In the genomic region with DNA sequence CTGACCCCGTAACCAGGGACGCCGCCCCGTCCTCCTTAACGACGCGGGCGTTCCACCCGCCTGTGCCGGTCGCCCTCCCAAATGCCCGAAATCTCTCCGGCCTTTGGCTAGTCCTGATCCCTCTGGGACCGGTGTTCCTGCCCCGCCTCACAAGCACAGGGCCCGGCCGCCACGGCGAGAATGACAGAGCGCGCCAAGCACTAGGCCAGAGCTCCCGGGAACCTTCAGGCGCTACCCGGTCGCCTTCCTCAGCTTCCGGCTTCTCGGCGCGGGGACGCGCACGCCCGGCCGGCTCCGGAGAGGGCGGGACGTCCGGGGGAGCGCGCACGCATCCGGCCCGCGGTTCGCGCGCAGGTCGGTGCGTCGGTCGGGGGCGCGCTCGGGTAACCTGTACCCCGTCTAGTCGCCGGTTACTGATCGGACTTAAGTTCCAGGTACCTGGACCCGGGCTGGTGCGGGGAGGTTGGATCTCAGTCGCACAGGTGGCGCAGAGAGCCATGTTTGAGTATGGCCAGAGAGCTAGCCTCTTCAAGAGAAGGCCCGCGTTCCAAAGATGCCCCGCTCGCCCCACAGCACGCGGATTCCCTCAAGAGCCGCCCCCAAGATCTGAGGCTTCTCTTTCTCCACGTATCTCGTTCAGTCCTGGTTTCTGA, we compare ENCODE assay signal across 8 mouse cellular contexts. TPM values are rescaled to one million over a fixed set of nuclear protein-coding genes. Genes with fewer than 3 reads are reported as not detected.
A peak's percentile ranks its signal among the peaks of the same experiment; 100 is the strongest.
DNase-seq lines count a peak whose midpoint lies in the region; ATAC-seq and TF ChIP-seq lines count a peak whose summit lies in the region.

Gene Babam2, plus strand, starts transcription at position 41 of the 653 bp plus-strand sequence.

- no peaks in the 10 kb centered on the region for H3K27me3 ChIP-seq in CH12.LX (replicated peaks)
- H3K27me3 ChIP-seq in forebrain, embryonic 12.5 days: no peaks in the 10 kb centered on the region
- H3K27me3 ChIP-seq in heart, postnatal 0 days (ENCODE audit: control insufficient read depth, insufficient read depth, low read length): no peaks in the 10 kb centered on the region
- no peaks in the 10 kb centered on the region for H3K27me3 ChIP-seq in liver, embryonic 16.5 days (ENCODE audit: control insufficient read depth, insufficient read depth, low read depth, low read length)
- H3K27me3 ChIP-seq in neural tube, embryonic 13.5 days: no peaks in the 10 kb centered on the region
- no peaks in the 10 kb centered on the region for H3K27me3 ChIP-seq in testis, adult 2 months (ENCODE audit: control insufficient read depth, insufficient read depth, low read length)

- no peaks in the 10 kb centered on the region for H3K79me2 ChIP-seq in CH12.LX (replicated peaks; ENCODE audit: control insufficient read depth, extremely low read depth, insufficient read depth, poor library complexity, severe bottlenecking)

- no peaks in the 10 kb centered on the region for H3K9me3 ChIP-seq in CH12.LX (replicated peaks; ENCODE audit: low read length)
- H3K9me3 ChIP-seq in forebrain, embryonic 12.5 days: no peaks in the 10 kb centered on the region
- H3K9me3 ChIP-seq in heart, postnatal 0 days (replicated peaks; ENCODE audit: control insufficient read depth, low read length): no peaks in the 10 kb centered on the region
- H3K9me3 ChIP-seq in liver, embryonic 16.5 days (replicated peaks; ENCODE audit: control insufficient read depth, low read length): no peaks in the 10 kb centered on the region
- H3K9me3 ChIP-seq in neural tube, embryonic 13.5 days: no peaks in the 10 kb centered on the region

- no peak; the same call in 1 of the 2 replicates for TF ChIP-seq RAD21 in CH12.LX (IDR thresholded peaks at IDR 0.05; ENCODE audit: low read depth, low read length)

- H3K4me2 ChIP-seq in CH12.LX (ENCODE audit: insufficient read depth, low read depth, poor library complexity, severe bottlenecking): peak within 1 kb of the TSS; percentile 53
- H3K4me2 ChIP-seq in forebrain, embryonic 12.5 days: peak within 1 kb of the TSS; percentile 84
- H3K4me2 ChIP-seq in heart, postnatal 0 days (ENCODE audit: low read depth, low read length): peak within 1 kb of the TSS; percentile 83
- peak within 1 kb of the TSS; percentile 81 for H3K4me2 ChIP-seq in liver, embryonic 16.5 days (ENCODE audit: low read depth, low read length)
- H3K4me2 ChIP-seq in neural tube, embryonic 13.5 days: peak within 1 kb of the TSS; percentile 83

- TF ChIP-seq CTCF in CH12.LX (conservative IDR thresholded peaks at IDR 0.05 in 1 of 2, IDR thresholded peaks at IDR 0.05 in 1 of 2; ENCODE audit: low read depth in 2 of 2, low read length in 2 of 2): no peak; a peak in 1 of 4 replicates
- TF ChIP-seq CTCF in heart, postnatal 0 days (IDR thresholded peaks at IDR 0.05; ENCODE audit: low read depth): no peak
- TF ChIP-seq CTCF in testis, adult 2 months (IDR thresholded peaks at IDR 0.05; ENCODE audit: control insufficient read depth, insufficient read depth, insufficient replicate concordance, low read depth, low read length): no peak

- peak within 1 kb of the TSS; percentile 61 to 82 (median 73) for H3K4me3 ChIP-seq in CH12.LX (replicated peaks in 1 of 3; ENCODE audit: low read depth in 2 of 3, low read length in 2 of 3, poor library complexity in 1 of 3)
- H3K4me3 ChIP-seq in forebrain, embryonic 12.5 days (replicated peaks): peak within 1 kb of the TSS; percentile 82
- peak within 1 kb of the TSS; percentile 78 for H3K4me3 ChIP-seq in heart, postnatal 0 days (ENCODE audit: low read depth, low read length)
- H3K4me3 ChIP-seq in liver, embryonic 16.5 days (ENCODE audit: low read depth, low read length): peak within 1 kb of the TSS; percentile 75
- H3K4me3 ChIP-seq in neural tube, embryonic 13.5 days: peak within 1 kb of the TSS; percentile 80
- H3K4me3 ChIP-seq in testis, adult 2 months (ENCODE audit: control insufficient read depth, low read depth, low read length): peak within 1 kb of the TSS; percentile 96

- peak within 1 kb of the TSS; percentile 53 for H3K27ac ChIP-seq in CH12.LX (ENCODE audit: insufficient read depth, low read depth)
- peak within 1 kb of the TSS; percentile 86 for H3K27ac ChIP-seq in forebrain, embryonic 12.5 days
- H3K27ac ChIP-seq in heart, postnatal 0 days (ENCODE audit: low read depth): peak within 1 kb of the TSS; percentile 92
- H3K27ac ChIP-seq in liver, embryonic 16.5 days (ENCODE audit: low read length): peak within 1 kb of the TSS; percentile 95
- peak within 1 kb of the TSS; percentile 95 for H3K27ac ChIP-seq in neural tube, embryonic 13.5 days (replicated peaks)
- H3K27ac ChIP-seq in testis, adult 2 months (ENCODE audit: control insufficient read depth, insufficient read depth, low read depth, low read length): peak within 1 kb of the TSS; percentile 96

- dilution Hi-C loops in CH12.LX (cut with MboI; ENCODE audit: extremely low pct_ligation_motif_present, extremely low pct_unique_long_range_greater_than_20kb, low sequenced_read_pairs): no loop called here

- peak within 1 kb of the TSS; percentile 72 for H3K9ac ChIP-seq in CH12.LX (ENCODE audit: insufficient read depth, low read depth)
- peak within 1 kb of the TSS; percentile 84 for H3K9ac ChIP-seq in forebrain, embryonic 12.5 days
- H3K9ac ChIP-seq in heart, postnatal 0 days (replicated peaks; ENCODE audit: low read depth, low read length): peak within 1 kb of the TSS; percentile 77
- peak within 1 kb of the TSS; percentile 73 for H3K9ac ChIP-seq in liver, embryonic 16.5 days (ENCODE audit: low read depth, low read length)
- peak within 1 kb of the TSS; percentile 88 for H3K9ac ChIP-seq in neural tube, embryonic 13.5 days

- H3K36me3 ChIP-seq in CH12.LX (replicated peaks in 1 of 2; ENCODE audit: control insufficient read depth in 1 of 2, insufficient read depth in 1 of 2, low read length in 1 of 2): peaks cover 4 to 14% of the 10 kb centered on the region in 2 experiments
- no peaks in the 10 kb centered on the region for H3K36me3 ChIP-seq in forebrain, embryonic 12.5 days (replicated peaks)
- H3K36me3 ChIP-seq in heart, postnatal 0 days (replicated peaks; ENCODE audit: control insufficient read depth, insufficient read depth, low read length): peaks cover 10% of the 10 kb centered on the region
- H3K36me3 ChIP-seq in liver, embryonic 16.5 days (ENCODE audit: control insufficient read depth, insufficient read depth): no peaks in the 10 kb centered on the region
- no peaks in the 10 kb centered on the region for H3K36me3 ChIP-seq in neural tube, embryonic 13.5 days
- H3K36me3 ChIP-seq in testis, adult 2 months (ENCODE audit: control insufficient read depth, insufficient read depth, low read length): no peaks in the 10 kb centered on the region; the same call in 1 of the 2 replicates

- under 1% methylated on average over 71 of the region's 71 CpGs for WGBS in forebrain, embryonic 12.5 days
- WGBS in heart, postnatal 0 days: under 1% methylated on average over 65 of the region's 71 CpGs
- under 1% methylated on average over 71 of the region's 71 CpGs for WGBS in liver, embryonic 16.5 days (ENCODE audit: insufficient replicate concordance)
- WGBS in neural tube, embryonic 13.5 days: under 1% methylated on average over 71 of the region's 71 CpGs

- TF ChIP-seq EP300 in CH12.LX (IDR thresholded peaks at IDR 0.05; ENCODE audit: low read length): no peak
- no peak for TF ChIP-seq EP300 in heart, postnatal 0 days (IDR thresholded peaks at IDR 0.05; ENCODE audit: low read depth)

- peaks cover 0 to 30% of the 10 kb centered on the region in 2 experiments; a peak in 3 of 4 replicates for H3K4me1 ChIP-seq in CH12.LX (ENCODE audit: control insufficient read depth in 1 of 2, insufficient read depth in 2 of 2)
- H3K4me1 ChIP-seq in forebrain, embryonic 12.5 days: peaks cover 12% of the 10 kb centered on the region
- H3K4me1 ChIP-seq in heart, postnatal 0 days (ENCODE audit: control insufficient read depth, insufficient read depth): 0 out of 2 replicates have a peak, but pooled peaks cover 4% of the 10 kb centered on the region
- peaks cover 10% of the 10 kb centered on the region for H3K4me1 ChIP-seq in liver, embryonic 16.5 days (ENCODE audit: control insufficient read depth, low read depth, low read length)
- H3K4me1 ChIP-seq in neural tube, embryonic 13.5 days (replicated peaks): peaks cover 15% of the 10 kb centered on the region
- no peaks in the 10 kb centered on the region; the same call in 1 of the 2 replicates for H3K4me1 ChIP-seq in testis, adult 2 months (ENCODE audit: control insufficient read depth, insufficient read depth, low read length)

- peak; percentile 77 for DNase-seq in CH12.LX (ENCODE audit: extremely low read depth)
- DNase-seq in c-Kit-positive CD71-positive TER-119-negative erythroid progenitor cells, embryonic 14.5 days (ENCODE audit: low read depth): peak; percentile 76
- peak; percentile 92 for DNase-seq in heart, postnatal 0 days (ENCODE audit: low spot score)
- DNase-seq in kidney, postnatal 4 days: peak; percentile 94 to 96

- TF ChIP-seq POLR2A in CH12.LX (IDR thresholded peaks at IDR 0.05; ENCODE audit: low read depth, low read length): peak; percentile 83
- TF ChIP-seq POLR2A in testis, adult 2 months (IDR thresholded peaks at IDR 0.05; ENCODE audit: control insufficient read depth, low read depth, low read length): no peak

- in situ Hi-C loops in CH12.LX (cut with MboI; ENCODE audit: low pct_ligation_motif_present, low pct_unique_long_range_greater_than_20kb, low sequenced_read_pairs): loop anchor here (10.0 kb wide), 1 partner anchor 437 kb away; the partner anchor contains the start of gene Fosl2

- ATAC-seq in forebrain, embryonic 12.5 days (ENCODE audit: low FRiP score): peak; percentile 96
- ATAC-seq in heart, postnatal 0 days (ENCODE audit: insufficient read depth, low read depth): peak; percentile 96
- ATAC-seq in liver, embryonic 16.5 days (ENCODE audit: low read depth): peak; percentile 95
- ATAC-seq in neural tube, embryonic 13.5 days (ENCODE audit: low read depth): peak; percentile 98

TF ChIP-seq in CH12.LX, 34 proteins besides CTCF, POLR2A, EP300 and RAD21 (continues in another document):
- peak; percentile 77 for TF ChIP-seq HCFC1 (IDR thresholded peaks at IDR 0.05; ENCODE audit: low read depth, low read length)
- TF ChIP-seq JUND (conservative IDR thresholded peaks at IDR 0.05; ENCODE audit: low read depth, low read length): no peak
- no peak for TF ChIP-seq UBTF (IDR thresholded peaks at IDR 0.05; ENCODE audit: low read depth, low read length)
- TF ChIP-seq ELF1 (IDR thresholded peaks at IDR 0.05; ENCODE audit: low read depth, low read length): peak; percentile 93

RNA-seq across cellular contexts. Expression of gene Babam2, which starts in this region (rescaled TPM):
- 30.0 and 39.8 TPM in 2 replicates for total RNA-seq in CH12.LX (2012; rRNA removed)
- total RNA-seq in CH12.LX (2014; rRNA removed): 29.4 and 38.2 TPM in 2 replicates
- polyA plus RNA-seq in CH12.LX (2012; ENCODE audit: insufficient read length, low read depth): 71.5 and 78.0 TPM in 2 replicates
- polyA plus RNA-seq in forebrain, embryonic 12.5 days (2016; fragmentation: Nextera tagmentation; extraction: Ambion mirVana): 47.2 and 50.4 TPM in 2 replicates
- 46.5 and 51.3 TPM in 2 replicates for total RNA-seq in heart, postnatal 0 days (2014; rRNA removed; ENCODE audit: low replicate concordance)
- 39.1 and 39.5 TPM in 2 replicates for polyA plus RNA-seq in heart, postnatal 0 days (2015; fragmentation: Nextera tagmentation; extraction: Ambion mirVana)
- 31.8 and 32.4 TPM in 2 replicates for polyA plus RNA-seq in liver, embryonic 16.5 days (2015; fragmentation: Nextera tagmentation; extraction: Ambion mirVana)
- polyA plus RNA-seq in neural tube, embryonic 13.5 days (2015; fragmentation: Nextera tagmentation; extraction: Ambion mirVana): 52.1 and 54.4 TPM in 2 replicates
- polyA plus RNA-seq in testis, adult 2 months (2012; rRNA removed): 38.5 and 39.6 TPM in 2 replicates

Comparison
In these comparisons a context has a peak if more than half of its experiments do, and no peak if none do; other contexts are left out.
1. Peak in every context shown above with its lines: DNase-seq, ATAC-seq, H3K4me3 ChIP-seq and H3K27ac ChIP-seq.